Mouse (Mus musculus) kidney, postnatal 10 days (tissue): ENCODE measurements around the gene 9230104L09Rik.

Experiments used
- DNase-seq: peaks from one replicate; pipeline ENCODE4 v3.0.0; 2021; ENCODE audit warnings: mixed read lengths

The 9230104L09Rik gene

GRCm38 (mm10) chr2:148864966-148865365 lies at the start of gene 9230104L09Rik:
Gene 9230104L09Rik, minus strand, starts transcription at chr2:148865038.
- no peak for DNase-seq

- peak; percentile 79 for DNase-seq
These were observed 37.4 kb upstream of the 9230104L09Rik start for GRCm38 (mm10) chr2:148902286-148902685.

- DNase-seq: no peak
These were observed 35.5 kb upstream of the 9230104L09Rik start for GRCm38 (mm10) chr2:148900305-148900704.

GRCm38 (mm10) chr2:148896219-148896618 lies 31.4 kb upstream of the 9230104L09Rik start:
- no peak for DNase-seq

- DNase-seq: no peak
These were observed 28.3 kb upstream of the 9230104L09Rik start for GRCm38 (mm10) chr2:148893107-148893506.

GRCm38 (mm10) chr2:148890021-148890851 lies 25.4 kb upstream of the 9230104L09Rik start:
- DNase-seq: no peak

- no peak for DNase-seq
These were observed 24.6 kb upstream of the 9230104L09Rik start for GRCm38 (mm10) chr2:148889331-148890010.

GRCm38 (mm10) chr2:148888872-148889271 lies 24.0 kb upstream of the 9230104L09Rik start:
- no peak for DNase-seq

- DNase-seq: no peak
These were observed 19.9 kb upstream of the 9230104L09Rik start for GRCm38 (mm10) chr2:148884738-148885137.

- DNase-seq: peak; percentile 51
These were observed 14.4 kb upstream of the 9230104L09Rik start for GRCm38 (mm10) chr2:148879199-148879598.

- no peak for DNase-seq
These were observed 13.8 kb upstream of the 9230104L09Rik start for GRCm38 (mm10) chr2:148878641-148879130.

- DNase-seq: peak; percentile 60
These were observed 12.4 kb upstream of the 9230104L09Rik start for GRCm38 (mm10) chr2:148877016-148877770.

- DNase-seq: peak; percentile 97
These were observed 10.5 kb upstream of the 9230104L09Rik start, which contains the start of gene Cst3 for GRCm38 (mm10) chr2:148875335-148875811. Gene Cst3, minus strand, starts transcription at chr2:148875692.

- peak; percentile 37 for DNase-seq
These were observed 9.9 kb upstream of the 9230104L09Rik start for GRCm38 (mm10) chr2:148874617-148875334.

- no peak for DNase-seq
These were observed 9.4 kb upstream of the 9230104L09Rik start for GRCm38 (mm10) chr2:148874224-148874616.

- DNase-seq: peak; percentile 39
These were observed 8.0 kb upstream of the 9230104L09Rik start for GRCm38 (mm10) chr2:148872860-148873259.

- no peak for DNase-seq
These were observed 5.7 kb upstream of the 9230104L09Rik start for GRCm38 (mm10) chr2:148870526-148870925.

- no peak for DNase-seq
These were observed 4.1 kb upstream of the 9230104L09Rik start for GRCm38 (mm10) chr2:148868959-148869358.

- no peak for DNase-seq
These were observed 3.1 kb downstream of the 9230104L09Rik start for GRCm38 (mm10) chr2:148861693-148862092.

- no peak for DNase-seq
These were observed 3.8 kb downstream of the 9230104L09Rik start for GRCm38 (mm10) chr2:148860993-148861392.

GRCm38 (mm10) chr2:148857506-148857905 lies 7.3 kb downstream of the 9230104L09Rik start:
- no peak for DNase-seq
